Mouse (Mus musculus) layer of hippocampus, adult 6 months (tissue): ENCODE data around the gene Srsf1. TPM values are rescaled to one million over a fixed set of nuclear protein-coding genes. Genes with fewer than 3 reads are reported as not detected.

Source experiments
- long read RNA-seq, 2 experiments: library from polyadenylated mRNA; unstranded; transcript quantifications; one replicate each; pipeline ENCODE4 v2.0.0; 2019 to 2020
- polyA plus RNA-seq: library from polyadenylated mRNA; unstranded; fragments of <200 nt; fragmentation: Nextera tagmentation; gene quantifications from 2 replicates; pipeline ENCODE4 v1.2.3, GENCODE M21; 2021

Gene Srsf1
- polyA plus RNA-seq: 11.2 and 13.7 TPM in 2 replicates
- long read RNA-seq, experiment 1, full-length matches to known transcripts: 4 of 29 reads
- long read RNA-seq, experiment 1, partial matches to known transcripts: 2 of 29 reads
- long read RNA-seq, experiment 1, other reads (novel, unspliced or antisense): 23 of 29 reads
- long read RNA-seq, experiment 2, full-length matches to known transcripts: 56 of 107 reads
- long read RNA-seq, experiment 2, partial matches to known transcripts: 10 of 107 reads
- long read RNA-seq, experiment 2, other reads (novel, unspliced or antisense): 41 of 107 reads

GRCm38 (mm10) chr11:88046944-88047794 lies at the start of gene Srsf1:
Srsf1 (plus strand) TSS chr11:88047373.

GRCm38 (mm10) chr11:88067586-88068410 lies 20.6 kb downstream of the Srsf1 start, which contains the start of gene Vezf1:
Vezf1 (plus strand) TSS chr11:88068279.

GRCm38 (mm10) chr11:88098021-88098729 lies 51.0 kb downstream of the Srsf1 start, which contains the start of gene Cuedc1:
Cuedc1 (plus strand) TSS chr11:88098058.

Other genes with a start within 250 kb of the Srsf1 start
- 0.59 and 0.65 TPM in 2 replicates for gene Lpo, start 219.1 kb upstream of the Srsf1 start, polyA plus RNA-seq
- 2.6 and 2.7 TPM in 2 replicates for gene Mks1, start 194.2 kb upstream of the Srsf1 start, polyA plus RNA-seq
- 0.21 and 0.39 TPM in 2 replicates for gene Epx, start 171.8 kb upstream of the Srsf1 start, polyA plus RNA-seq
- not detected in 2 replicates for gene Olfr462, start 155.1 kb upstream of the Srsf1 start, polyA plus RNA-seq
- gene Olfr463, start 150.0 kb upstream of the Srsf1 start, polyA plus RNA-seq: not detected in 2 replicates
- gene Olfr464, start 126.4 kb upstream of the Srsf1 start, polyA plus RNA-seq: 0.14 TPM in 1 of 2 replicates, not detected in the other
- gene Dynll2, start 59.8 kb upstream of the Srsf1 start, polyA plus RNA-seq: 20.3 and 22.7 TPM in 2 replicates
- gene Vezf1, start 20.9 kb downstream of the Srsf1 start, polyA plus RNA-seq: 10.3 and 11.3 TPM in 2 replicates
- 4.2 TPM in 2 replicates for gene Cuedc1, start 50.7 kb downstream of the Srsf1 start, polyA plus RNA-seq
- 96.5 and 97.8 TPM in 2 replicates for gene Mrps23, start 157.0 kb downstream of the Srsf1 start, polyA plus RNA-seq
- not detected in 2 replicates for gene Ccdc182, start 246.7 kb downstream of the Srsf1 start, polyA plus RNA-seq